Mouse (Mus musculus): ENCODE results near the gene LTO1. TPM values are rescaled to one million over a fixed set of nuclear protein-coding genes. Genes with fewer than 3 reads are reported as not detected.

Gene LTO1
- total RNA-seq, 2 experiments from 2014 or later, result 23.7 to 25.8 TPM

DNA sequence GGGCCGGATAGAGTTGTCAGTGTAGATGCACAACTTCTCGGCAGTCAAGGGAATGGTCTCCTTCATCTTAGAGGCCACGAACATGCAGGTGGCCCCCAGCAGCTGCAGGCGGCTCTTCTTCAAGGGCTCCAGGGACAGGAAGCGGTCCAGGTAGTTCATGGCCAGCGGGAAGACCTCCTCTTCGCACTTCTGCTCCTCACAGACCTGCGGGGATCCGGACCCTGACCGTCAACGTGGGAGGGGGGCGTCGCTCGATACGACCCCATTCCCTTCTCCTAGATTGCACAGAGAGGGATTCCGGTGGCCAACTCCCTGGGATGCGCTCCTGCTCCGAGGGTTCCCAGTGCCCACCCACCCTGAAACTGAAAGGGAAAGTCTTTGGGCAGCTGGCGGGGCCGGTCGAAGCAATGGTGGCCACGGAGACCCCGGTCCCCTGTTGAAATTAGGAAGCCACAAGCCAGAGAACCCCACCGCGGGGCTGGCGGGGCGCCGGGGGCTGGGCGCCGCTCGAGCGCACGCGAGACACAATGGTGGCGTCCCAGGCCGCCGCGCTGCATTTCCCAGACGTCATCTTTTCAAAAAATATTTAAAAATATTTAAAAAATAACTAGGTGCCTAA, 23.1 kb downstream of the LTO1 start:
- DNase-seq (ENCODE audit: extremely low spot score in 1 of 2, low spot score in 1 of 2), result no peak

DNA sequence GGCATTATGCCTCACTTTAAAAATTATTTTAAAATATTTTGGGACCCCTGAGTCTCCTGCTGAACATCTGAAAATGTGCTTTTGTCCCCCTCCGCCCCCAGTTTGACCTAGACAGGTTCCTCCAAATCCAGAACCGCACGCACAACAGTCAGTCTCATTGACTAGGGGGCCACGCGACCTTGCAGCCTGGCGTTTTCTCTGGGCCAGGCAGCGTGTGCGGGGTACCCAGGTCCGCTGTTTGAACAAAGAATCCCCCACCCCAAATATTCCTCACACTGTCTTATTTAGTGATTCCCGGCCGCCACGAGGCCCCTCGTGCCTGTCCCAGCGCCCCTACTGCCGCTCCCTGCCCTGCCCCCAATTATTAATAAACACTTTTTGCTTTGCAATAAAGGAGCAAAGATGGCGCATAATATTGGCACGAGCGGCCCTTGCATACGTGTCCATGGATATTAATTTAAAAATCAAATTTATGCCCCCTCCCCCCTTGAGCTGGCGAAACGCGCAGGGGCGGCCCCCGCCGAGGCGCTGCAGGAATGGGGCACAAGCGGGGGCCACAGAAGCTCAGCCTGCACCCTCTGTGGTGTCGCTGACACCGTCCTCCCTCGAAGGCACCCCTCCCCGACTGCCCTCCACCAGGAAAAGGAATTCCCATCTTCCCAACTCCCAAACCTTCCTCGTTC, 23.9 kb downstream of the LTO1 start:
- DNase-seq (ENCODE audit: extremely low spot score in 1 of 2, low spot score in 1 of 2), result no peak

GRCm38 (mm10) chr7:144939344-144940002, 24.6 kb downstream of the LTO1 start, which contains the start of gene Ccnd1:
Ccnd1 (minus strand) TSS chr7:144939925.
- peak in 1 of 2 experiments; percentile 55 for DNase-seq (ENCODE audit: extremely low spot score in 1 of 2, low spot score in 1 of 2)

- DNase-seq (ENCODE audit: extremely low spot score in 1 of 2, low spot score in 1 of 2), result no peak
These were observed 25.2 kb downstream of the LTO1 start for GRCm38 (mm10) chr7:144940003-144940571.

DNA sequence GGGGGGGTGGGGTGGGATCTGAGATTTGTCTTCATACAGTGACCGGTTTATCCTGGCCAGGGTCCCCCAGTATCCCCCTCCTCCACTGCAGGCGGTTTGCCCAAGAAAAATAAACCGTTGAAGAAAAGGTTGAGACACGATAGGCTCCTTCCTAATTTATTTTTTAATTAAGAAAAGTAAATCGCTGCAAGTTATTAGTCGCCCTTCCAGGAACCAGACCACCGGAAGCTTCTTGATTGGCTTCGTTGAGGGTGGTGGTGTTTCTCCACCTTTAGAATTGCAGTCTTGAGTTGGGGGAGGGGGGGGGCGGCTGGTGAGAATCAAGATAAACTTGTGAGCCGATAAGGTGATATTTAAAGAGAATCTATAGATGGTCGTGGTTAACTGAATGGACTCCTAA, 25.7 kb downstream of the LTO1 start:
- DNase-seq (ENCODE audit: extremely low spot score in 1 of 2, low spot score in 1 of 2), result no peak

- peak in 1 of 2 experiments; percentile 54 for DNase-seq (ENCODE audit: extremely low spot score in 1 of 2, low spot score in 1 of 2)
These were observed 26.4 kb downstream of the LTO1 start for GRCm38 (mm10) chr7:144941242-144941831.

DNA sequence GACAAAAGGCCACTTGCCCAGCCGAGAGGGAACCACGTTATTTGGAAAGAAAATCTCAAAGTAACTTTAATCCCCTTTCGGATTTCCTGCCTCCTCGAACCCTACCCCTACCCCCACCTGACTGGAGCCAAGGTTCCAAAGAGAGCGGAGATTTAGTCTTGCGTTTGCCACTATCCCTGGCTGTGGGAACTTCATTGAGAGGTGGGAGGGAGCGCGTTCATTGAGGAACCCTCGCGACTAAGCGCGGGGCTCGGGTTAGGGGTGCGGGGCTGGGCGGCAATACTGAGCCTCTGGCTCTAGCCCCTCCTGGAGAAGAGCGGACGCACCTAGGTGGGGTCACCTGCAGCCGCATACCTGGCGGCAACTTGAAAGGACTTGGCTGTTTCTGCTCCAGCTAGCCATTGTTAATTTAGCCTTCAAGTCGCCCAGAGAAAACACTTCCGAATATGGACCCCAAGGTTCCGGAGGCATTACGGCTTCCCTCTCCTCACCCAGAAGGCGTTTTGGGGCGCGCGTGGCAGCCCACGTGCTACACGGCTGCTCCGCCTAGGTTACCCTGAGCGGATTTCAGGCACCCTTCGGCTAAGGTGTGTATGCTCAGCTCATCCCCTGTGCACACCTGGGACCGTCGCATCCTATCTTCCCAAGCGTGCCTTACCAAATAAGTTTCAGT, 27.3 kb downstream of the LTO1 start:
- DNase-seq (ENCODE audit: extremely low spot score in 1 of 2, low spot score in 1 of 2), result no peak

DNA sequence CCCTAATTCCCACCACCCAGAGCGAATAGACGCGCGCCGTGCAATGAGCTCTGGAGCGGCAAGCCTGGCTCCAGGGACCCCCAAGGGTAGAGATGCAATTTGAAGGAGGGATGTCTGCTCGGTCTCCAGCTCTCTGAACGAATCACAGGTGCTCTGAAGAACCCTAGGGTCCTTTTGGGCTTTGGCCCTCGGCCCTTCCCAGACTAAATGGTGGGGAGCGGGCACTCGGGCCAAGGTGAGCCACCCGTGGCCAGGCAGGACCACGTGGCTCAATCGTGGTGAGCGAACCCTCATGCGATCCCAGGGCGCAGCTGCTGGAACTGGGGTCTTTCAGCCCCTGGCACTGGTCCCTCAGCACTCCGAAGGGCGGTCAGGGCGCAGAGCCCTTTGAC, 27.8 kb downstream of the LTO1 start:
- DNase-seq (ENCODE audit: extremely low spot score in 1 of 2, low spot score in 1 of 2), result no peak

DNA sequence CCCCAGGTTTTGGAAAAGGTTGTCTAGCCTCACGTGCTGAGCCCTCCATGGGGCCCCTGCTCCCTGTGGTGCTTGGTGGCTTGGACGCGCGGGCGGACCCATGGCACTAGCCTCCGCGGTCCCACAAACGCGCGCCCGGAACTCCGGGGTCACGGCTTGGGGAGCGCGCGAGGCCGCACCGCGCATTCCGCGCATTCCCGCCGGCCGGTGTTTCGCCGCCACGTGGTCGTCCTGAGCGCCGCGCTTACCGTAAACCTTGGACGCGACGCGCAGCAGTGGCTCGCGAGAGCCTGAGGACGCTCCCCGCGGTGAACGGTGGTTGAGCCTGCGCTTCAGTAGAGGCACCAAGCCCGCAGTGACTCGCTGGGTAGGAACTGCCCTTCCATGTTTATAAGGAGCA, 28.4 kb downstream of the LTO1 start:
- DNase-seq (ENCODE audit: extremely low spot score in 1 of 2, low spot score in 1 of 2), result peak in 1 of 2 experiments; percentile 68

DNA sequence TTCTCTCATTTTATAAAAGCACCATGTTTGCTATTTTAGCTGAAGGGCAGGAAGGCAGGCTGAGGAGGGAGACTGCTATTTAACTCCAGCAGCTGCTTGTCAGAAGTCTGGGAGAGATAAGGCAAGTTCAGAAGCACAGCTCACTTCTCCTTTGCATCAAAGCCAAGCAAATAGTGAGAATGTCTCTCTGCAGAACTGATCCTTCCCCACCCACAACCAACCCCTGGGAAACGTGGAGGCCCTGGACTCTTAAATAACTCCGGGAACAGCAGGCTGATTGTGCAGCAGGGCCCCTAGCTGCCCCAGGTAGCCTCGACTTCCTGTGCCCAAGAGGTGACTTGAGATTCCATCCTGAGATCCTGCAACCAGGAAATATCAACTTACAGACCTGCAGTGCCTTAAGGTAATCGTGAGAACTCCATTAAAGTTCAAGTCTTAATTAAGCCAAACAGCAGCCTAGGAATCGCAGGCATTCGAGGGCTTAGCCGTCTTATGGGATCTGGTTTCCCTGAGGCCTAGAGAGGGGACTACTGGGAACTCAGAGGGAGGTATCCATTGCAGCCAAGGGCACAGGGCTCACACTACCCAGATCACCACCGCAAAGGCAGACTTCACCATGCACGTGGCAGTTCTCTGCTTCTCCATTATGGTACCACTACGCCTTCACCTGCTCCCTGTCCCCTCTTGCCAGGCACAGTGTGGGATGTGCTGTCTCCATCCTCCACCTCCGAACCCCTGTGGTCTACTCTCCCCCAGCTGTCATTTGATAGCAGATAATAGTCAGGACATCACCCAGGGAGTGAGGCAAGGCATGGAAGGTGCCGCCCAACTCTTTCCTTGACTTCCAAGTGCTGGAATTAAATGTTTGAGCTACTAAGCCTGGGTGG, 43.9 kb downstream of the LTO1 start:
- no peak for DNase-seq (ENCODE audit: extremely low spot score in 1 of 2, low spot score in 1 of 2)

- DNase-seq (ENCODE audit: extremely low spot score in 1 of 2, low spot score in 1 of 2), result no peak
These were observed 49.0 kb downstream of the LTO1 start for GRCm38 (mm10) chr7:144963911-144964310.

DNA sequence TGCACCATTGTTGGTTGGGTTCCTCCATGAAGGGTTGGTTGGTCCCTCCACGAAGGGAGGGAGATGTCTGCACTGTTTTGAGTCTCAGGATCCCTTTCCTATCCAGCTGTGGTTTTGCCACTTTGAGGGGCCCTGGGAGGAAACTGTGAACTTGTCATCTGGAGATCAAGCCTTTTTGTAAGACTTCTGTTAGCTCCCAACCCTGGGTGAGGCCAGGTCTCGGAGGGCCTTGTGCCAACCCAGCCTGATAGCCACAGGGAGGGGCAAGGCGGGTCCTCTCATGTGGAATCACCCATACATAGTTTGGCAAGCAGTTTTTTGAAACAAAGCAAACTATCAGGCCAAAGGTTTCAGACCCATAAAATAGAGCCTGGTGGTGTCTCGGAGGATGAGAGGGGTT, 49.4 kb downstream of the LTO1 start:
- DNase-seq (ENCODE audit: extremely low spot score in 1 of 2, low spot score in 1 of 2), result no peak

DNA sequence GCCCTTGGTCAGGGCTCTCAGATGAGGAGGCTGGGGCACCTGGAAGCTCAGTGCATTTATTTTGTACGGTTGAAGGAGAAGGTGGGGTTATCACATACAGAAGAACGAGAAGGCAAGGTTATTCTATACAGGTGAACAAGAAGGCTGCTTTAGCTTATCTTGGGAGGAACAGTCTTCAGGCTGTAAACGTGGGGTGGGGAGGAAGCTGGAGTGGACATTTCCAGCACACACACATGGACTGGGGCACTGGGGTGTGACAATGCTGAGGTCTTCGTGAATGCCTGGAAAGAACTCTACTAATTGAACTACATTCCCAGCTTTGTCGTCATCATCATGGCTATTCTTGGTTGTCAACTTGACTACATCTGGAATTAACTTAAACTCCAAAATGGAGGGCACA, 51.0 kb downstream of the LTO1 start:
- no peak for DNase-seq (ENCODE audit: extremely low spot score in 1 of 2, low spot score in 1 of 2)

- no peak for DNase-seq (ENCODE audit: extremely low spot score in 1 of 2, low spot score in 1 of 2)
These were observed 56.3 kb downstream of the LTO1 start for GRCm38 (mm10) chr7:144970997-144971768.

GRCm38 (mm10) chr7:144971769-144972168, 56.9 kb downstream of the LTO1 start:
- no peak for DNase-seq (ENCODE audit: extremely low spot score in 1 of 2, low spot score in 1 of 2)

DNA sequence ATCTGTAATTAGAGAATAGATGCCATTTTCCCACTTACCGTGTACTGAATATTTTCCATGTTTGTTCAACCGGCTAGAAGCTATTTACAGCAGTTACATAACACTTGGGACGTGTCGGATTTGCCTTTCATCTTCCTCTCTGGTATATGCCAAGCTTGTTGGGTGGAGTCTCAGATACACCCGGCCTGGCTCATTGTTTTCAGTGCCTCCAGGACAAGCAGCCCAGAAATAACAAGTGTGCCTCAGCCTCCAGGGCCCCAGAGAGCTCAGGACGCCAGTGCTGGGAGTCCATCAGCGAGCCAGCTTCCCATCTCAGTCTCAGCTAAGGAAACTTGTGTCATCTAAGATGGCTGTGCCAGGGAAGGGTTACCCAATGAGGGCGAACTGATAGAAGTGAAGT, 58.6 kb downstream of the LTO1 start:
- DNase-seq (ENCODE audit: extremely low spot score in 1 of 2, low spot score in 1 of 2), result no peak

- no peak for DNase-seq (ENCODE audit: extremely low spot score in 1 of 2, low spot score in 1 of 2)
These were observed 62.2 kb downstream of the LTO1 start for GRCm38 (mm10) chr7:144977121-144977520.

- DNase-seq (ENCODE audit: extremely low spot score in 1 of 2, low spot score in 1 of 2), result no peak
These were observed 64.9 kb downstream of the LTO1 start for GRCm38 (mm10) chr7:144979814-144980213.
